Mouse (Mus musculus) kidney, embryonic 14.5 days (tissue): ENCODE measurements around the gene Olfr1180. TPM values are rescaled to one million over a fixed set of nuclear protein-coding genes. Genes with fewer than 3 reads are reported as not detected.
"Not testable (repeated sequence)": the region's sequence is repeated elsewhere in the genome, so short reads cannot be mapped to it uniquely, and the experiment has no call there.

Source experiments
- ATAC-seq: fragments of 200-750 bp; cut with Nextera tagmentation; 2 replicates; pipeline ENCODE4 v1.8.0; 2017; ENCODE audit warnings: moderate number of reproducible peaks, mild to moderate bottlenecking, moderate TSS enrichment, moderate library complexity; ENCODE audit not compliant: low FRiP score, low TSS enrichment
- H3K27ac ChIP-seq: fragments of 300-500 bp; sonication (generic); 2 replicates; pipeline ENCODE4 v1.5.1; 2014; ENCODE audit warnings: low read depth, mild to moderate bottlenecking, low read length, moderate library complexity, mixed read lengths
- H3K27me3 ChIP-seq: fragments of 300-500 bp; sonication (generic); 2 replicates; pipeline ENCODE4 v1.6.1; 2014; ENCODE audit warnings: mild to moderate bottlenecking, low read length; ENCODE audit not compliant: control insufficient read depth, insufficient read depth
- H3K36me3 ChIP-seq: fragments of 300-500 bp; sonication (generic); 2 replicates; pipeline ENCODE4 v1.6.1; 2014; ENCODE audit warnings: low read length, mixed read lengths; ENCODE audit not compliant: control insufficient read depth, insufficient read depth
- H3K4me1 ChIP-seq: fragments of 300-500 bp; sonication (generic); 2 replicates; pipeline ENCODE4 v1.6.1; 2014; ENCODE audit warnings: low read length, mixed read lengths; ENCODE audit not compliant: control insufficient read depth, insufficient read depth
- H3K4me2 ChIP-seq: fragments of 300-500 bp; sonication (generic); replicated peaks from 2 replicates; pipeline ENCODE4 v1.6.1; 2014; ENCODE audit warnings: low read depth, mild to moderate bottlenecking, low read length
- H3K4me3 ChIP-seq: fragments of 300-500 bp; sonication (generic); 2 replicates; pipeline ENCODE4 v1.5.1; 2014; ENCODE audit warnings: mild to moderate bottlenecking, low read length
- H3K9ac ChIP-seq: fragments of 300-500 bp; sonication (generic); 2 replicates; pipeline ENCODE4 v1.6.1; 2014; ENCODE audit warnings: low read depth, mild to moderate bottlenecking, low read length, moderate library complexity
- H3K9me3 ChIP-seq: fragments of 300-500 bp; sonication (generic); 2 replicates; pipeline ENCODE4 v1.6.1; 2016; ENCODE audit warnings: low read length; ENCODE audit not compliant: control insufficient read depth
- WGBS: fragments of 180-500 bp; shearing (Covaris S2); extraction: QIAGEN DNeasy Blood & Tissue Kit; methylation state at CpG from one replicate; pipeline ENCODE4 v1.1.7; 2014; 5-methylcytosine and 5-hydroxymethylcytosine counted together
- polyA plus RNA-seq: library from polyadenylated mRNA; unstranded; fragments of >200 nt; fragmentation: Nextera tagmentation; extraction: Ambion mirVana; gene quantifications from 2 replicates; pipeline ENCODE4 v1.2.1, GENCODE M21; 2014

Gene Olfr1180
- polyA plus RNA-seq, result not detected in 2 replicates

- H3K27ac ChIP-seq, result no peak within 1 kb of the TSS
- H3K4me3 ChIP-seq, result no peak within 1 kb of the TSS
- H3K36me3 ChIP-seq, result no peaks in the 10 kb centered on the region
- H3K9me3 ChIP-seq, result no peaks in the 10 kb centered on the region
- 72% methylated on average over 2 of the region's 2 CpGs for WGBS
- H3K4me1 ChIP-seq, result no peaks in the 10 kb centered on the region
- H3K4me2 ChIP-seq, result no peak within 1 kb of the TSS
- no peak for ATAC-seq
- H3K27me3 ChIP-seq, result no peaks in the 10 kb centered on the region
- no peak within 1 kb of the TSS for H3K9ac ChIP-seq
Observed at GRCm38 (mm10) chr2:88419051-88419450, at the start of gene Olfr1180. TSS of gene Olfr1180 (minus strand) at chr2:88419151.

DNA sequence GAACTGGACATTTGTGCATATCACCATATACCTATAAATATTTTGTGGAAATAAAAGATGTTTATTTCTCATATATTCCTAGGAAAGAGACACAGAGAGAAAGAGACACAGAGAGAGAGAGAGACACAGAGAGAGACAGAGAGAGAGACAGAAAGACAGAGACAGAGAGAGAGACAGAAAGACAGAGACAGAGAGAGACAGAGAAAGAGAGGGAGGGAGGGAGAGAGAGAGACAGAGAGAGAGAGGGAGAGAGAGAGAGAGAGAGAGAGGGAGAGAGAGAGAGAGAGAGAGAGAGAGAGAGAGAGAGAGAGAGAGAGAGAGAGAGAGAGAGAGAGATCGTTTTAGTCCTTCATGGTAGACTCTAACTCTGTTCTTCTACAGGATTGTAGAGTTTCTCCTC, 35.6 kb upstream of the Olfr1180 start, which contains the start of gene Olfr1183:
TSS of gene Olfr1183 (plus strand) at position 301 of the 400 bp plus-strand sequence.
- H3K27me3 ChIP-seq, H3K36me3 ChIP-seq, H3K4me1 ChIP-seq, H3K9ac ChIP-seq, H3K27ac ChIP-seq, H3K4me2 ChIP-seq, ATAC-seq, H3K4me3 ChIP-seq, H3K9me3 ChIP-seq: not testable (repeated sequence)
- 69% methylated on average over 1 of the region's 1 CpGs for WGBS

DNA sequence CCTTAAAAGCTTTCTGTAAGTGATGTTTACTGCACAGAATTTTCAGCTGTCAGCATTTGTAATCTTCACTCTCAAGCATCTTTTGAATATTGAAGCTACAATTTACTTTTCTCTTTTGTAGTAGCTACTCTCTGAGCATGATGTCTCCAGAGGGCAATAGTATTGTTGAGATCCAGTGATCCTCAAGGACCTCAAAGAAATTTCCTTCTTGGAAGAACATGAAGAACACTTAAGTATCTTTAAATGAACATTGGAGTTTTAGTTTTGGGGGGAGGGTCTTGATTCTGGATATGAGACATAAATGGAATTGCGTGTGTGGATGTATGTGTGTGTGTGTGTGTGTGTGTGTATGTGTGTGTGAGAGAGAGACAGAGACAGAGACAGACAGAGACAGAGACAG, 30.1 kb upstream of the Olfr1180 start, which contains the start of gene Gm13757:
TSS of gene Gm13757 (minus strand) at position 101 of the 400 bp plus-strand sequence.
- no peaks in the 10 kb centered on the region for H3K9me3 ChIP-seq
- no peaks in the 10 kb centered on the region for H3K4me1 ChIP-seq
- H3K9ac ChIP-seq, result no peak within 1 kb of the TSS
- no peak for ATAC-seq
- no peaks in the 10 kb centered on the region for H3K27me3 ChIP-seq
- H3K36me3 ChIP-seq, result no peaks in the 10 kb centered on the region
- H3K27ac ChIP-seq, result no peak within 1 kb of the TSS
- no peak within 1 kb of the TSS for H3K4me2 ChIP-seq
- WGBS, result 87% methylated on average over 1 of the region's 1 CpGs
- no peak within 1 kb of the TSS for H3K4me3 ChIP-seq

GRCm38 (mm10) chr2:88426071-88426470, 7.1 kb upstream of the Olfr1180 start, which contains the start of gene Olfr1181:
TSS of gene Olfr1181 (minus strand) at chr2:88426171.
- no peak for ATAC-seq
- H3K4me1 ChIP-seq, result no peaks in the 10 kb centered on the region
- 83% methylated on average over 1 of the region's 1 CpGs for WGBS
- no peaks in the 10 kb centered on the region for H3K27me3 ChIP-seq
- H3K9ac ChIP-seq, result no peak within 1 kb of the TSS
- H3K9me3 ChIP-seq, result no peaks in the 10 kb centered on the region
- no peak within 1 kb of the TSS for H3K4me3 ChIP-seq
- no peaks in the 10 kb centered on the region for H3K36me3 ChIP-seq
- H3K27ac ChIP-seq, result no peak within 1 kb of the TSS
- no peak within 1 kb of the TSS for H3K4me2 ChIP-seq

DNA sequence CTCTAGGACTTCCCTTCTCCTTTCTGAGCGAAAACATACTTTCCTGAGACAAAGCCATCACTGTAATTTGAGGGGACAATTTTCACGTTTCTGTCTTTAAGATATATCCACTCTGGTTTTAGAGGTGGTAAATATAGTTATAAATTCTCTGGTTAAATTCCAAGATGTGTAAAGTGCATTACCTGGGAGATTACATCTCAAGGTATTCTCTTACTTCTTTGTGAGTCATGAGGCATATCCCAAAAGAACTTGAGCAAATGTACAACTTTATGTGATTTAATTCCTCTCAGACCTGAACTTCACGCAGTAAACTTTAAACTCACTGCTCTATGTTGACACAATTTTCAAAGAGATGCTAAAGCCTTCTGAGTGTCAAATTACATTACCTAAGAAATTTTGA, 12.6 kb downstream of the Olfr1180 start, which contains the start of gene Olfr1179:
TSS of gene Olfr1179 (minus strand) at position 101 of the 400 bp plus-strand sequence.
- H3K4me1 ChIP-seq, result no peaks in the 10 kb centered on the region
- 84% methylated on average over 3 of the region's 3 CpGs for WGBS
- no peak within 1 kb of the TSS for H3K27ac ChIP-seq

DNA sequence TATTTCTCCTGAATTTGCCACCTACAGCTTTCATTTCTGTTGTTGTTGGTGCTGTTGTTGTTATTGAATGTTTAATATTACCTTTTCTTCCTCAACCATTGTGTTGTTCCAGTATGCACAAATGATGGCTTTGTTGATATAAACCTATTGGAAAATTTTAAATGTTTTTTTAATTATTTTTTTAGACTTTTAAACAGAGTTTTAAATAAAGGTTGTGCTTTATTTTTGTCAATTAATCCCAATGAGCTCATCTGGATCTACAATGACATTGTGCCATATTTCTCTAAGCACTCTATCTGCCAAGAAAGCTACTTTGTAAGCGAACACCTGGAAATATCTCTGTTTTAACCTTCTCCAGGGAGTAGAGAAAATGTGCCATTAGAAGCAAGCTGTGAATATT, 32.2 kb downstream of the Olfr1180 start, which contains the start of gene Olfr1178:
TSS of gene Olfr1178 (plus strand) at position 301 of the 400 bp plus-strand sequence.
- Histone ChIP-seq H3K4me2 (no peak within 1 kb of the TSS), H3K36me3 (no peaks in the 10 kb centered on the region), H3K27ac (no peak within 1 kb of the TSS), H3K27me3 (no peaks in the 10 kb centered on the region), H3K4me1 (no peaks in the 10 kb centered on the region), H3K9ac (no peak within 1 kb of the TSS), H3K9me3 (no peaks in the 10 kb centered on the region), H3K4me3 (no peak within 1 kb of the TSS)
- WGBS, result 73% methylated on average over 1 of the region's 1 CpGs
- no peak for ATAC-seq

More for the DNA sequence above, 12.6 kb downstream of the Olfr1180 start, which contains the start of gene Olfr1179:
- Histone ChIP-seq H3K36me3 (no peaks in the 10 kb centered on the region), H3K4me3 (no peak within 1 kb of the TSS), H3K4me2 (no peak within 1 kb of the TSS), H3K27me3 (no peaks in the 10 kb centered on the region), H3K9me3 (no peaks in the 10 kb centered on the region), H3K9ac (no peak within 1 kb of the TSS)
- no peak for ATAC-seq

Other genes with a start within 250 kb of the Olfr1180 start
- gene Olfr1168, start 237.3 kb downstream of the Olfr1180 start, polyA plus RNA-seq, result not detected in 2 replicates
- not detected in 2 replicates for gene Olfr1170, start 190.8 kb downstream of the Olfr1180 start, polyA plus RNA-seq
- not detected in 2 replicates for gene Olfr1173, start 139.3 kb downstream of the Olfr1180 start, polyA plus RNA-seq
- not detected in 2 replicates for gene Olfr1174-ps, start 104.0 kb downstream of the Olfr1180 start, polyA plus RNA-seq
- not detected in 2 replicates for gene Olfr1175-ps, start 91.9 kb downstream of the Olfr1180 start, polyA plus RNA-seq
- not detected in 2 replicates for gene Olfr1176, start 82.4 kb downstream of the Olfr1180 start, polyA plus RNA-seq
- gene Olfr1177-ps, start 72.7 kb downstream of the Olfr1180 start, polyA plus RNA-seq, result not detected in 2 replicates
- not detected in 2 replicates for gene Olfr1178, start 32.1 kb downstream of the Olfr1180 start, polyA plus RNA-seq
- gene Olfr1179, start 12.7 kb downstream of the Olfr1180 start, polyA plus RNA-seq, result not detected in 2 replicates
- gene Olfr1181, start 7.0 kb upstream of the Olfr1180 start, polyA plus RNA-seq, result not detected in 2 replicates
- not detected in 2 replicates for gene Gm13757, start 30.0 kb upstream of the Olfr1180 start, polyA plus RNA-seq
- gene Olfr1183, start 35.7 kb upstream of the Olfr1180 start, polyA plus RNA-seq, result not detected in 2 replicates
- not detected in 2 replicates for gene Olfr1184, start 64.4 kb upstream of the Olfr1180 start, polyA plus RNA-seq
- gene Olfr1185-ps1, start 74.2 kb upstream of the Olfr1180 start, polyA plus RNA-seq, result not detected in 2 replicates
- gene Olfr1186, start 99.4 kb upstream of the Olfr1180 start, polyA plus RNA-seq, result not detected in 2 replicates
- not detected in 2 replicates for gene Olfr1188, start 137.8 kb upstream of the Olfr1180 start, polyA plus RNA-seq
- not detected in 2 replicates for gene Olfr1189, start 167.3 kb upstream of the Olfr1180 start, polyA plus RNA-seq
- gene Olfr1191-ps1, start 221.4 kb upstream of the Olfr1180 start, polyA plus RNA-seq, result 0.03 TPM in 1 of 2 replicates, not detected in the other
- not detected in 2 replicates for gene Olfr1192-ps1, start 229.4 kb upstream of the Olfr1180 start, polyA plus RNA-seq